Mouse (Mus musculus): ENCODE data around the gene Etv6. TPM values are rescaled to one million over a fixed set of nuclear protein-coding genes. Genes with fewer than 3 reads are reported as not detected.

The Etv6 gene
- total and polyA plus RNA-seq, 3 experiments, result 9.8 to 14.0 (median 11.4) TPM

GRCm38 (mm10) chr6:134186286-134186903 is 150.9 kb downstream of the Etv6 start:
- Histone ChIP-seq H3K79me2 (replicated peaks; ENCODE audit: control insufficient read depth, insufficient read depth, low read length) (no peaks in the 10 kb centered on the region), H3K9ac (ENCODE audit: low read depth, low read length) (no peak overlapping the region), H3K4me1 (ENCODE audit: control insufficient read depth, insufficient read depth, low read length) (peaks cover 26% of the 10 kb centered on the region), H3K27me3 (ENCODE audit: control insufficient read depth, insufficient read depth, low read length) (no peaks in the 10 kb centered on the region), H3K4me3 (no peak overlapping the region), H3K27ac (peak overlapping the region; percentile 75), H3K36me3 (ENCODE audit: control insufficient read depth, insufficient read depth, low read length) (peaks cover 9% of the 10 kb centered on the region; the same call in 1 of the 2 replicates)
- intact Hi-C loops (cut with DNase I), result loop anchor here (5.0 kb wide), 1 partner anchor 34 kb away; no protein-coding TSS in a partner anchor
- peak; percentile 82 to 84 for DNase-seq
- TF ChIP-seq EP300 (IDR thresholded peaks at IDR 0.05; ENCODE audit: insufficient read depth, low read depth, low read length) (0 out of 2 replicates have a peak, but pooled peaks have one; percentile 41), CTCF (IDR thresholded peaks at IDR 0.05) (no peak), POLR2A (IDR thresholded peaks at IDR 0.05; ENCODE audit: insufficient read depth, low read depth, low read length) (no peak)
- WGBS, result 38% methylated on average over 6 of the region's 6 CpGs

DNA sequence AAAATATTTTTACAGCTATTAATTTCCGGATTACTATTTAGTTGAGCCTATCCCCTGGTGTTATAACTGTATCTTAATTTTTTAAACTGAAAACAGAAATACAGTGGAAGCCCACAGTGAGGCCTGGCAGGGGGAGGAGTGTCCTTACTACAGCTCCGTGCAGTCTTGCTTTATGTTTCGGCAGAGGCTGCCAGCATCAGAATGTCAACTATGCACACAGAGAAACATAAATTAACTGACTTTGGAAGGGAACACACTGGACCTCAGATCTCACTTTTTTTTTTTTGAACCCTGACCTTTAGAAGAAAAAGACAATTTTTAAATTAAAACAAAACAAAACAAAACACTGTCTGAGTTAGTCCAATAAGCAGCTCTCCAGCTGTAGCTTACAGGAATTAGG is 153.2 kb downstream of the Etv6 start:
- Histone ChIP-seq H3K27me3 (ENCODE audit: control insufficient read depth, insufficient read depth, low read length) (no peaks in the 10 kb centered on the region), H3K27ac (peak overlapping the region; percentile 57), H3K4me1 (ENCODE audit: control insufficient read depth, insufficient read depth, low read length) (peaks cover 17% of the 10 kb centered on the region), H3K9ac (ENCODE audit: low read depth, low read length) (no peak overlapping the region), H3K36me3 (ENCODE audit: control insufficient read depth, insufficient read depth, low read length) (peaks cover 9% of the 10 kb centered on the region; the same call in 1 of the 2 replicates), H3K79me2 (replicated peaks; ENCODE audit: control insufficient read depth, insufficient read depth, low read length) (no peaks in the 10 kb centered on the region), H3K4me3 (no peak overlapping the region)
- 58% methylated on average over 3 of the region's 3 CpGs for WGBS
- no peak for DNase-seq
- intact Hi-C loops (cut with DNase I), result loop anchor here (5.0 kb wide), 1 partner anchor 36 kb away; no protein-coding TSS in a partner anchor
- no peak for TF ChIP-seq CTCF (IDR thresholded peaks at IDR 0.05)
- TF ChIP-seq POLR2A (IDR thresholded peaks at IDR 0.05; ENCODE audit: insufficient read depth, low read depth, low read length), result no peak
- no peak for TF ChIP-seq EP300 (IDR thresholded peaks at IDR 0.05; ENCODE audit: insufficient read depth, low read depth, low read length)

GRCm38 (mm10) chr6:134189174-134189573 is 153.7 kb downstream of the Etv6 start:
- Histone ChIP-seq H3K79me2 (replicated peaks; ENCODE audit: control insufficient read depth, insufficient read depth, low read length) (no peaks in the 10 kb centered on the region), H3K36me3 (ENCODE audit: control insufficient read depth, insufficient read depth, low read length) (peaks cover 9% of the 10 kb centered on the region; the same call in 1 of the 2 replicates), H3K27ac (peak overlapping the region; percentile 57), H3K27me3 (ENCODE audit: control insufficient read depth, insufficient read depth, low read length) (no peaks in the 10 kb centered on the region), H3K4me3 (no peak overlapping the region), H3K9ac (ENCODE audit: low read depth, low read length) (no peak overlapping the region), H3K4me1 (ENCODE audit: control insufficient read depth, insufficient read depth, low read length) (peaks cover 17% of the 10 kb centered on the region)
- WGBS, result 32% methylated on average over 5 of the region's 5 CpGs
- TF ChIP-seq EP300 (IDR thresholded peaks at IDR 0.05; ENCODE audit: insufficient read depth, low read depth, low read length), result no peak
- TF ChIP-seq CTCF (IDR thresholded peaks at IDR 0.05), result no peak
- no peak for TF ChIP-seq POLR2A (IDR thresholded peaks at IDR 0.05; ENCODE audit: insufficient read depth, low read depth, low read length)
- intact Hi-C loops (cut with DNase I), result loop anchor here (5.0 kb wide), 1 partner anchor 37 kb away; no protein-coding TSS in a partner anchor
- DNase-seq, result no peak

DNA sequence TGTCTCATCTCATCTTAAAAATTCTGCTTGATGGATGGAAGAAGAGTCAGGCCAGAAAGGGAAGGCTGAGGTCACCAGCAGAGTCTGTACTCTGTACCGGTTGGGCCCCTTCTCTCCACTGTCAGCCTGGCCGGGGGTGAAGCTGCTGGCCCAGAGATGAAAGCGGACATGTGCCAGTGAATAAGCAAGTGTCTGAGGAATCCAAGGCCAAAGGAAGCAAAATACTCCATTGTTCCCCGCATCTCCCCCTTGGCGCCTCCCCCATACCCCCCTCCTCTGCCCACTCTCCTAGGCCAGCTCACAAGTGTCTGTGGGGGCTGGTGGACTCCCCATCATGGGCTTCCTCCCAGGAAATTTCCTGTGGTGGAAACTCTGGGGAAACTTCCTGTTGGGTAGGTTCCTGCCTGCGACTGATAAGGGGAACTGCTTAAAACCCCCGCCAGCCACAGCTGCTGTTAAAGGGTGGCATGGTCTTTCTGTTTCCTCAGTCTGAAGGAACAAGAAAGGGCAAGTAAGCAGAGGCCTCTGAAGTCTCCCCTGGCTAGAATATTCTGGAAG is 154.2 kb downstream of the Etv6 start:
- H3K9ac ChIP-seq (ENCODE audit: low read depth, low read length), result no peak overlapping the region

DNA sequence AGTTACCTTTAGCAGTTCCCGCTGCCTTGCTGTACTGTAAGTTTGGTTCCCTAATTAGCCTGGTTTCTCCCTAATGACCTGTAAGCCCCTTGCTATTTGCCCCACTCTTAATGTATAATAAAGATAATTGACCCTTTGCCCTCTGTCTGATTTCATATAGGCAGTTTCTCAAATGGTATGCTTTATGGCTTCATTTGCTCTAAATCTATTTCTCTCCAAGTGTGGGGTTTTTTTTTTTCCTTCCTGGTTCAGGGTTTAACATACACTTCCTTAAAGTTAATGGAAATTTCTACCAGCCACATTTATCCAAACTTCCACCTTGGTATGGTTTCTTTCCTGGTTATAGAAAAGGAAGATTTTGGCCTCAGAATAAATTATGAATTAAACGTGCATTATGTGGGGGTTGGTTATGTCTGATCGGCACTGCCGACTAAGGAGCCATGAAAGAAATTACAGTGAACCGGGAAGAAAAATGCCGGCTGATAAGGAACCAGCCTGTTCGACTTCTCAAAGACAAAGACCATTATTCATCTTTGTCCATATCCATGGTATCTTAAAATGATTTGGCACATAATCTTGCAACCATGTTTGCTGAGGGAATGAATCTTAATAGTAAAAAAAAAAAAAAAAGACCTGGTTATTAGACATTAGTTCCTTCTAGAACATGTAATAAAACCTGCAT is 155.2 kb downstream of the Etv6 start:
- Histone ChIP-seq H3K27me3 (ENCODE audit: control insufficient read depth, insufficient read depth, low read length) (no peaks in the 10 kb centered on the region), H3K9ac (ENCODE audit: low read depth, low read length) (no peak overlapping the region), H3K79me2 (replicated peaks; ENCODE audit: control insufficient read depth, insufficient read depth, low read length) (no peaks in the 10 kb centered on the region), H3K4me3 (no peak overlapping the region), H3K36me3 (ENCODE audit: control insufficient read depth, insufficient read depth, low read length) (peaks cover 9% of the 10 kb centered on the region; the same call in 1 of the 2 replicates), H3K27ac (peak overlapping the region; percentile 57), H3K4me1 (ENCODE audit: control insufficient read depth, insufficient read depth, low read length) (peaks cover 15% of the 10 kb centered on the region)
- intact Hi-C loops (cut with DNase I), result loop anchor here (5.0 kb wide), 1 partner anchor 52 kb away; no protein-coding TSS in a partner anchor
- no peak for TF ChIP-seq CTCF (IDR thresholded peaks at IDR 0.05)
- no peak for TF ChIP-seq POLR2A (IDR thresholded peaks at IDR 0.05; ENCODE audit: insufficient read depth, low read depth, low read length)
- no peak for TF ChIP-seq EP300 (IDR thresholded peaks at IDR 0.05; ENCODE audit: insufficient read depth, low read depth, low read length)
- 56% methylated on average over 7 of the region's 7 CpGs for WGBS
- DNase-seq, result no peak

More for the DNA sequence above, 154.2 kb downstream of the Etv6 start:
- Histone ChIP-seq H3K36me3 (ENCODE audit: control insufficient read depth, insufficient read depth, low read length) (peaks cover 9% of the 10 kb centered on the region; the same call in 1 of the 2 replicates), H3K4me1 (ENCODE audit: control insufficient read depth, insufficient read depth, low read length) (peaks cover 17% of the 10 kb centered on the region), H3K27me3 (ENCODE audit: control insufficient read depth, insufficient read depth, low read length) (no peaks in the 10 kb centered on the region), H3K4me3 (no peak overlapping the region), H3K79me2 (replicated peaks; ENCODE audit: control insufficient read depth, insufficient read depth, low read length) (no peaks in the 10 kb centered on the region), H3K27ac (peak overlapping the region; percentile 57)
- intact Hi-C loops (cut with DNase I), result loop anchor here (5.0 kb wide), 2 partner anchors 37 to 53 kb away; no protein-coding TSS in a partner anchor
- 20% methylated on average over 7 of the region's 7 CpGs for WGBS
- no peak for TF ChIP-seq POLR2A (IDR thresholded peaks at IDR 0.05; ENCODE audit: insufficient read depth, low read depth, low read length)
- no peak for TF ChIP-seq CTCF (IDR thresholded peaks at IDR 0.05)
- no peak for TF ChIP-seq EP300 (IDR thresholded peaks at IDR 0.05; ENCODE audit: insufficient read depth, low read depth, low read length)
- DNase-seq, result peak; percentile 41 to 67

Measured in heart, adult 2 months (tissue).